Mouse (Mus musculus) liver, embryonic 14.5 days (tissue): Measurements from ENCODE around the gene Pcdh15.

ENCODE experiments used
- CTCF ChIP-seq: IDR thresholded peaks from 2 replicates; pipeline ENCODE4 v1.5.1; 2016; ENCODE audit warnings: antibody characterized with exemption, low read depth, control low read depth
- EP300 ChIP-seq: IDR thresholded peaks from 2 replicates; pipeline ENCODE4 v1.6.1; 2016; ENCODE audit warnings: antibody characterized with exemption, low read depth

DNA sequence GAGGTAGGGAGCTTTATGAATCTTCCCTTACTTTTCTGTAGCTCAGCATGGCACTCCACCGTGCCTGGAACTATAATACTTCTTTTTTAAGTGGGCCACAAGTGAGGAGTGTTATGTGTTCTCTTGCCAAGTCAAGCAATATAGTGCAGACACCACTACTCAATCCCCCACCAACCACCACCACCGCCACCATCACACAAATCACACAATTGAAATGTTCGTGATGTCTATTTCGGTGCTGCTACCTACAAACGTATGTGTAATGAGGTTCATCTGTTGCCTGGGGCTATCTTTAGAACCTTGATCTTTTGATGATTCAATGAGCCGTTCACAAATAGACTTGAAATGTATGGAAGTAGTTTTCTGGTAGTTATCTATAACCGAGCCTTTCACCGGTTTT, 1304.0 kb downstream of the Pcdh15 start:
- TF ChIP-seq CTCF (no peak), EP300 (no peak)
